Mouse (Mus musculus) E14TG2a.4 (cell line): ENCODE data around the gene Rxfp3.

Experiments used
- CTCF ChIP-seq: conservative IDR thresholded peaks from 2 replicates; pipeline ENCODE4 v1.5.1; 2014; ENCODE audit warnings: low read length
- NANOG ChIP-seq: IDR thresholded peaks from 2 replicates; pipeline ENCODE4 v1.6.1; 2014; ENCODE audit warnings: borderline replicate concordance, low read length, mixed read lengths
- POU5F1 ChIP-seq: IDR thresholded peaks from 2 replicates; pipeline ENCODE4 v1.6.1; 2014; ENCODE audit warnings: low read length, borderline replicate concordance

GRCm38 (mm10) chr15:11067891-11068290 is 30.1 kb upstream of the Rxfp3 start:
- no peak for TF ChIP-seq CTCF
- no peak for TF ChIP-seq POU5F1
- no peak for TF ChIP-seq NANOG
